Mouse (Mus musculus): ENCODE results near the gene Son. TPM values are rescaled to one million over a fixed set of nuclear protein-coding genes. Genes with fewer than 3 reads are reported as not detected.

Son gene
- polyA plus RNA-seq, 1 experiment, result 367 TPM

- no peak for DNase-seq (ENCODE audit: low spot score)
Measured at GRCm38 (mm10) chr16:91688023-91688618, 40.8 kb downstream of the Son start.

GRCm38 (mm10) chr16:91688619-91689334 lies 41.5 kb downstream of the Son start, which contains the start of gene Donson:
Gene Donson, minus strand, starts transcription at chr16:91688770.
- peak; percentile 84 for DNase-seq (ENCODE audit: low spot score)

- DNase-seq (ENCODE audit: low spot score), result no peak
Measured at GRCm38 (mm10) chr16:91689791-91690190, 42.5 kb downstream of the Son start.

- DNase-seq (ENCODE audit: low spot score), result peak; percentile 37
Measured at GRCm38 (mm10) chr16:91694455-91695084, 47.3 kb downstream of the Son start.

- no peak for DNase-seq (ENCODE audit: low spot score)
Measured at GRCm38 (mm10) chr16:91695108-91695755, 47.9 kb downstream of the Son start.

GRCm38 (mm10) chr16:91698995-91699394 lies 51.7 kb downstream of the Son start:
- no peak for DNase-seq (ENCODE audit: low spot score)

GRCm38 (mm10) chr16:91701908-91702307 lies 54.6 kb downstream of the Son start:
- no peak for DNase-seq (ENCODE audit: low spot score)

GRCm38 (mm10) chr16:91702771-91703188 lies 55.5 kb downstream of the Son start:
- no peak for DNase-seq (ENCODE audit: low spot score)

GRCm38 (mm10) chr16:91704603-91705340 lies 57.5 kb downstream of the Son start:
- no peak for DNase-seq (ENCODE audit: low spot score)

- no peak for DNase-seq (ENCODE audit: low spot score)
Measured at GRCm38 (mm10) chr16:91710241-91710640, 62.9 kb downstream of the Son start.

GRCm38 (mm10) chr16:91716927-91717349 lies 69.6 kb downstream of the Son start:
- DNase-seq (ENCODE audit: low spot score), result no peak

GRCm38 (mm10) chr16:91717399-91717798 lies 70.1 kb downstream of the Son start:
- no peak for DNase-seq (ENCODE audit: low spot score)

- DNase-seq (ENCODE audit: low spot score), result no peak
Measured at GRCm38 (mm10) chr16:91724247-91724646, 76.9 kb downstream of the Son start.

GRCm38 (mm10) chr16:91727433-91727832 lies 80.1 kb downstream of the Son start:
- no peak for DNase-seq (ENCODE audit: low spot score)

- peak; percentile 86 for DNase-seq (ENCODE audit: low spot score)
Measured at GRCm38 (mm10) chr16:91728123-91729065, 81.1 kb downstream of the Son start, which contains the start of gene Cryzl1. Gene Cryzl1, minus strand, starts transcription at chr16:91728975.

Other genes starting within 250 kb of the Son start
- 52.4 and 54.7 TPM in 2 replicates for gene Il10rb, start 241.3 kb upstream of the Son start, polyA plus RNA-seq (2012; rRNA removed)
- gene Ifnar1, start 162.3 kb upstream of the Son start, polyA plus RNA-seq (2012; rRNA removed), result 30.8 and 33.2 TPM in 2 replicates
- gene Ifngr2, start 100.4 kb upstream of the Son start, polyA plus RNA-seq (2012; rRNA removed), result 32.1 and 34.3 TPM in 2 replicates
- gene Tmem50b, start 49.7 kb upstream of the Son start, polyA plus RNA-seq (2012; rRNA removed), result 78.0 and 80.8 TPM in 2 replicates
- gene Dnajc28, start 28.5 kb upstream of the Son start, polyA plus RNA-seq (2012; rRNA removed), result 3.3 and 4.2 TPM in 2 replicates
- 35.4 and 40.2 TPM in 2 replicates for gene Gart, start 554 bp upstream of the Son start, polyA plus RNA-seq (2012; rRNA removed)
- gene Donson, start 41.3 kb downstream of the Son start, polyA plus RNA-seq (2012; rRNA removed), result 7.6 and 13.6 TPM in 2 replicates
- gene Cryzl1, start 81.5 kb downstream of the Son start, polyA plus RNA-seq (2012; rRNA removed), result 53.7 and 66.1 TPM in 2 replicates
- 26.0 and 35.3 TPM in 2 replicates for gene Itsn1, start 81.8 kb downstream of the Son start, polyA plus RNA-seq (2012; rRNA removed)

All from urinary bladder, adult 2 months (tissue).